Mouse (Mus musculus) kidney, embryonic 15.5 days (tissue): ENCODE measurements at regions not wholly inside any gene's neighbourhood (a gene's known extent, or its start where the extent isn't known, plus 50 kb on each side); places are given as distances from the start of the nearest gene placed in this dataset.
A peak's percentile ranks its signal among the peaks of the same experiment; 100 is the strongest.

Experiments
- ATAC-seq: fragments of 200-750 bp; cut with Nextera tagmentation; replicated peaks from 2 replicates; pipeline ENCODE4 v1.8.0; 2017; ENCODE audit warnings: moderate TSS enrichment; ENCODE audit not compliant: low FRiP score
- H3K27ac ChIP-seq: fragments of 300-500 bp; sonication (generic); 2 replicates; pipeline ENCODE4 v1.5.1; 2015; ENCODE audit warnings: mild to moderate bottlenecking, inconsistent platforms
- H3K27me3 ChIP-seq: fragments of 300-500 bp; sonication (generic); 2 replicates; pipeline ENCODE4 v1.6.1; 2015; ENCODE audit warnings: inconsistent platforms
- H3K36me3 ChIP-seq: fragments of 300-500 bp; sonication (generic); 2 replicates; pipeline ENCODE4 v1.6.1; 2015; ENCODE audit warnings: inconsistent platforms
- H3K4me1 ChIP-seq: fragments of 300-500 bp; sonication (generic); 2 replicates; pipeline ENCODE4 v1.6.1; 2015; ENCODE audit warnings: inconsistent platforms
- H3K4me2 ChIP-seq: fragments of 300-500 bp; sonication (generic); 2 replicates; pipeline ENCODE4 v1.6.1; 2015; ENCODE audit warnings: moderate library complexity, mild to moderate bottlenecking, inconsistent platforms
- H3K4me3 ChIP-seq: fragments of 300-500 bp; sonication (generic); replicated peaks from 2 replicates; pipeline ENCODE4 v1.5.1; 2015; ENCODE audit warnings: mild to moderate bottlenecking, inconsistent platforms
- H3K9ac ChIP-seq: fragments of 300-500 bp; sonication (generic); 2 replicates; pipeline ENCODE4 v1.6.1; 2015; ENCODE audit warnings: mild to moderate bottlenecking, inconsistent platforms
- H3K9me3 ChIP-seq: fragments of 300-500 bp; sonication (generic); replicated peaks from 2 replicates; pipeline ENCODE4 v1.6.1; 2016; ENCODE audit warnings: inconsistent platforms
- WGBS: fragments of 180-500 bp; shearing (Covaris S2); methylation state at CpG from one replicate; pipeline ENCODE4 v1.1.7; 2015; ENCODE audit warnings: mixed read lengths; 5-methylcytosine and 5-hydroxymethylcytosine counted together

- WGBS = 69% methylated on average over 1 of the region's 1 CpGs
- Histone ChIP-seq H3K27me3 (no peaks in the 10 kb centered on the region), H3K9ac (no peak overlapping the region), H3K27ac (no peak overlapping the region), H3K4me1 (no peaks in the 10 kb centered on the region), H3K9me3 (no peaks in the 10 kb centered on the region), H3K36me3 (no peaks in the 10 kb centered on the region), H3K4me2 (no peak overlapping the region), H3K4me3 (no peak overlapping the region)
- no peak for ATAC-seq
Measured at GRCm38 (mm10) chr16:27507212-27507611, 118.5 kb downstream of the Ccdc50 start.

GRCm38 (mm10) chr16:27523527-27524121 lies 135.0 kb downstream of the Ccdc50 start:
- H3K4me1 ChIP-seq = peaks cover 15% of the 10 kb centered on the region; the same call in 1 of the 2 replicates
- 17% methylated on average over 8 of the region's 8 CpGs for WGBS
- no peaks in the 10 kb centered on the region for H3K36me3 ChIP-seq
- H3K27ac ChIP-seq = peak overlapping the region; percentile 77
- H3K4me2 ChIP-seq = peak overlapping the region; percentile 49
- peak; percentile 95 for ATAC-seq
- H3K9ac ChIP-seq = no peak overlapping the region
- H3K9me3 ChIP-seq = no peaks in the 10 kb centered on the region
- peak overlapping the region; percentile 17; the same call in 1 of the 2 replicates for H3K4me3 ChIP-seq
- no peaks in the 10 kb centered on the region for H3K27me3 ChIP-seq

GRCm38 (mm10) chr16:27526669-27527068 lies 138.0 kb downstream of the Ccdc50 start:
- WGBS = 50% methylated on average over 1 of the region's 1 CpGs
- Histone ChIP-seq H3K27ac (no peak overlapping the region), H3K27me3 (no peaks in the 10 kb centered on the region), H3K4me2 (no peak overlapping the region), H3K9me3 (no peaks in the 10 kb centered on the region), H3K4me3 (no peak overlapping the region), H3K36me3 (no peaks in the 10 kb centered on the region), H3K9ac (no peak overlapping the region), H3K4me1 (peaks cover 15% of the 10 kb centered on the region; the same call in 1 of the 2 replicates)
- ATAC-seq = no peak

DNA sequence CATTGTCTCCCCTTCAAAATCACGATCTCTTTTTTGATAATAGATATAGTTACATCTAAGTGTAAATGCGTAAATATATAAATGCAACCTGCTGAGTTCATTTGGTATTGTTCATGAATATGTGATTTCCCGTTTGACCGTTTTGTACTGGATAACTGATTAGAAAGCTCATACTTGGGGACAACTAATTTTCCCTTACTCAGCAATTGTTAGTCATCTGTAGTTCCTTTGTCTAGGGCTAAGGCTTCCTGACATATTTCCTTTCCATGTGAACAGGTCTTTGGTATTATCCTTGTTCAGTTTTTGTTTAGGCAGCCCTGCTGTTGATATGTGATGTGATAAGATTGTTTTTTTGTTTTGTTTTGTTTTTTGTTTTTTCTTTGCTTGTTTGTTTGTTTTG lies 142.0 kb downstream of the Ccdc50 start:
- Histone ChIP-seq H3K4me1 (no peaks in the 10 kb centered on the region), H3K9me3 (no peaks in the 10 kb centered on the region), H3K9ac (no peak overlapping the region), H3K4me2 (no peak overlapping the region), H3K27me3 (no peaks in the 10 kb centered on the region), H3K4me3 (no peak overlapping the region), H3K27ac (no peak overlapping the region), H3K36me3 (no peaks in the 10 kb centered on the region)
- no peak for ATAC-seq
- 92% methylated on average over 4 of the region's 4 CpGs for WGBS
